ENCODE assay signal across 8 mouse cellular contexts in genomic region chr16:5147037-5147385, GRCm38 (mm10). TPM values are rescaled to one million over a fixed set of nuclear protein-coding genes. Genes with fewer than 3 reads are reported as not detected.
DNase-seq lines count a peak whose midpoint lies in the region; ATAC-seq lines count a peak whose summit lies in the region.
"Had no signal": no experiment of that assay in that cellular context is flagged by ENCODE, and none has a peak within 500 bp of the region (broad histone marks: within the 10 kb centered on the region; RNA-seq: fewer than 3 reads in every experiment).

TSS of gene Sec14l5 (plus strand) at chr16:5147109.

- no peaks in the 10 kb centered on the region for H3K36me3 ChIP-seq in lung, embryonic 15.5 days
- no peaks in the 10 kb centered on the region for H3K36me3 ChIP-seq in embryonic facial prominence, embryonic 15.5 days
- H3K36me3 ChIP-seq in intestine, embryonic 15.5 days, result no peaks in the 10 kb centered on the region
- no peaks in the 10 kb centered on the region for H3K36me3 ChIP-seq in neural tube, embryonic 14.5 days (ENCODE audit: control insufficient read depth, insufficient read depth, low read length)

- peak within 1 kb of the TSS; percentile 34 for H3K4me3 ChIP-seq in lung, embryonic 15.5 days
- peak within 1 kb of the TSS; percentile 33 for H3K4me3 ChIP-seq in embryonic facial prominence, embryonic 15.5 days (replicated peaks)
- H3K4me3 ChIP-seq in intestine, embryonic 15.5 days (replicated peaks), result peak within 1 kb of the TSS; percentile 32
- H3K4me3 ChIP-seq in neural tube, embryonic 14.5 days (ENCODE audit: low read depth, low read length), result peak within 1 kb of the TSS; percentile 29

- H3K9ac ChIP-seq in lung, embryonic 15.5 days, result no peak within 1 kb of the TSS
- no peak within 1 kb of the TSS for H3K9ac ChIP-seq in embryonic facial prominence, embryonic 15.5 days
- no peak within 1 kb of the TSS for H3K9ac ChIP-seq in intestine, embryonic 15.5 days
- H3K9ac ChIP-seq in neural tube, embryonic 14.5 days (replicated peaks; ENCODE audit: low read depth, low read length), result peak within 1 kb of the TSS; percentile 28; the same call in 1 of the 2 replicates

- no peak for ATAC-seq in lung, embryonic 15.5 days (ENCODE audit: borderline replicate concordance, extremely low read depth, low FRiP score, low TSS enrichment)
- 0 out of 2 replicates have a peak, but pooled peaks have one; percentile 1 for ATAC-seq in embryonic facial prominence, embryonic 15.5 days (ENCODE audit: insufficient number of reproducible peaks, low FRiP score, low TSS enrichment, low read depth)
- peak; percentile 65 for ATAC-seq in intestine, embryonic 15.5 days
- ATAC-seq in neural tube, embryonic 14.5 days (ENCODE audit: low read depth), result peak; percentile 32

- peaks cover 14% of the 10 kb centered on the region for H3K27me3 ChIP-seq in lung, embryonic 15.5 days
- H3K27me3 ChIP-seq in embryonic facial prominence, embryonic 15.5 days, result peaks cover 36% of the 10 kb centered on the region
- no peaks in the 10 kb centered on the region for H3K27me3 ChIP-seq in intestine, embryonic 15.5 days (replicated peaks)
- H3K27me3 ChIP-seq in neural tube, embryonic 14.5 days (ENCODE audit: control insufficient read depth, insufficient read depth, low read length), result peaks cover 4% of the 10 kb centered on the region; the same call in 1 of the 2 replicates

- no peak within 1 kb of the TSS for H3K27ac ChIP-seq in lung, embryonic 15.5 days
- H3K27ac ChIP-seq in embryonic facial prominence, embryonic 15.5 days (replicated peaks), result no peak within 1 kb of the TSS
- no peak within 1 kb of the TSS for H3K27ac ChIP-seq in intestine, embryonic 15.5 days
- no peak within 1 kb of the TSS for H3K27ac ChIP-seq in neural tube, embryonic 14.5 days (ENCODE audit: low read depth, low read length)
- H3K27ac ChIP-seq: macrophage had no signal

- peak within 1 kb of the TSS; percentile 66 for H3K4me2 ChIP-seq in lung, embryonic 15.5 days
- H3K4me2 ChIP-seq in embryonic facial prominence, embryonic 15.5 days (replicated peaks), result peak within 1 kb of the TSS; percentile 54
- H3K4me2 ChIP-seq in intestine, embryonic 15.5 days (replicated peaks), result peak within 1 kb of the TSS; percentile 66
- peak within 1 kb of the TSS; percentile 64 for H3K4me2 ChIP-seq in neural tube, embryonic 14.5 days (ENCODE audit: low read depth, low read length)

- no peak for DNase-seq in lung, postnatal 36 days
- DNase-seq in urinary bladder, postnatal 14 days (ENCODE audit: low spot score), result no peak
- DNase-seq in layer of hippocampus, adult 9-10 months (ENCODE audit: low spot score), result no peak

- peaks cover 12% of the 10 kb centered on the region for H3K4me1 ChIP-seq in lung, embryonic 15.5 days
- H3K4me1 ChIP-seq in embryonic facial prominence, embryonic 15.5 days, result peaks cover 18% of the 10 kb centered on the region; the same call in 1 of the 2 replicates
- peaks cover 11% of the 10 kb centered on the region for H3K4me1 ChIP-seq in intestine, embryonic 15.5 days (replicated peaks)
- H3K4me1 ChIP-seq in neural tube, embryonic 14.5 days (ENCODE audit: control insufficient read depth, insufficient read depth, low read length), result 0 out of 2 replicates have a peak, but pooled peaks cover 3% of the 10 kb centered on the region

- WGBS in lung, embryonic 15.5 days, result 15% methylated on average over 13 of the region's 13 CpGs
- WGBS in embryonic facial prominence, embryonic 15.5 days, result 17% methylated on average over 13 of the region's 13 CpGs
- WGBS in intestine, embryonic 15.5 days, result 16% methylated on average over 13 of the region's 13 CpGs
- WGBS in neural tube, embryonic 14.5 days, result 13% methylated on average over 13 of the region's 13 CpGs

- H3K9me3 ChIP-seq in lung, embryonic 15.5 days, result no peaks in the 10 kb centered on the region
- no peaks in the 10 kb centered on the region for H3K9me3 ChIP-seq in embryonic facial prominence, embryonic 15.5 days (replicated peaks)
- H3K9me3 ChIP-seq in intestine, embryonic 15.5 days, result no peaks in the 10 kb centered on the region
- no peaks in the 10 kb centered on the region for H3K9me3 ChIP-seq in neural tube, embryonic 14.5 days (ENCODE audit: control insufficient read depth, low read length)

RNA-seq across cellular contexts. Expression of gene Sec14l5, which starts in this region (rescaled TPM):
- 0.65 and 0.78 TPM in 2 replicates for polyA plus RNA-seq in lung, embryonic 15.5 days (2015; fragmentation: Nextera tagmentation; extraction: Ambion mirVana)
- 0.35 TPM in 2 replicates for polyA plus RNA-seq in embryonic facial prominence, embryonic 15.5 days (2015; fragmentation: Nextera tagmentation; extraction: Ambion mirVana)
- polyA plus RNA-seq in intestine, embryonic 15.5 days (2015; fragmentation: Nextera tagmentation; extraction: Ambion mirVana), result 0.03 TPM in 1 of 2 replicates, not detected in the other
- 0.27 and 0.28 TPM in 2 replicates for polyA plus RNA-seq in neural tube, embryonic 14.5 days (2014; fragmentation: Nextera tagmentation; extraction: Ambion mirVana)
- polyA plus RNA-seq: macrophage had no signal

Comparison
In these comparisons a context has a peak if more than half of its experiments do, and no peak if none do; other contexts are left out.
1. Peak in ATAC-seq, H3K4me3 ChIP-seq and H3K4me2 ChIP-seq in embryonic facial prominence, embryonic 15.5 days; RNA of the gene not detected or under 1 TPM.
2. Peak in ATAC-seq, H3K4me3 ChIP-seq and H3K4me2 ChIP-seq in intestine, embryonic 15.5 days; RNA of the gene not detected or under 1 TPM.
3. Peak in ATAC-seq, H3K4me3 ChIP-seq, H3K9ac ChIP-seq and H3K4me2 ChIP-seq in neural tube, embryonic 14.5 days; RNA of the gene not detected or under 1 TPM.